Mouse (Mus musculus) midbrain, embryonic 16.5 days (tissue): ENCODE data around the gene Myo5c. TPM values are rescaled to one million over a fixed set of nuclear protein-coding genes. Genes with fewer than 3 reads are reported as not detected.

Source experiments
- ATAC-seq: fragments of 200-750 bp; cut with Nextera tagmentation; 2 replicates; pipeline ENCODE4 v1.8.0; 2017; ENCODE audit warnings: moderate TSS enrichment
- H3K27ac ChIP-seq: fragments of 300-500 bp; sonication (generic); 2 replicates; pipeline ENCODE4 v1.5.1; 2014; ENCODE audit warnings: mild to moderate bottlenecking, low read length, mixed read lengths
- H3K27me3 ChIP-seq: fragments of 300-500 bp; sonication (generic); 2 replicates; pipeline ENCODE4 v1.6.1; 2014; ENCODE audit warnings: low read depth, low read length, mixed read lengths; ENCODE audit not compliant: control insufficient read depth, insufficient read depth
- H3K36me3 ChIP-seq: fragments of 300-500 bp; sonication (generic); 2 replicates; pipeline ENCODE4 v1.6.1; 2014; ENCODE audit warnings: mild to moderate bottlenecking, low read length, moderate library complexity, mixed read lengths; ENCODE audit not compliant: control insufficient read depth, insufficient read depth
- H3K4me1 ChIP-seq: fragments of 300-500 bp; sonication (generic); 2 replicates; pipeline ENCODE4 v1.6.1; 2014; ENCODE audit warnings: mild to moderate bottlenecking, low read length, mixed read lengths; ENCODE audit not compliant: control insufficient read depth, insufficient read depth
- H3K4me2 ChIP-seq: fragments of 300-500 bp; sonication (generic); 2 replicates; pipeline ENCODE4 v1.6.1; 2014; ENCODE audit warnings: mild to moderate bottlenecking, low read length, mixed read lengths
- H3K4me3 ChIP-seq: fragments of 300-500 bp; sonication (generic); 2 replicates; pipeline ENCODE4 v1.5.1; 2014; ENCODE audit warnings: low read depth, mild to moderate bottlenecking, low read length, moderate library complexity, mixed read lengths
- H3K9ac ChIP-seq: fragments of 300-500 bp; sonication (generic); 2 replicates; pipeline ENCODE4 v1.6.1; 2014; ENCODE audit warnings: low read depth, low read length, mixed read lengths
- H3K9me3 ChIP-seq: fragments of 300-500 bp; sonication (generic); replicated peaks from 2 replicates; pipeline ENCODE4 v1.6.1; 2014; ENCODE audit warnings: mild to moderate bottlenecking, low read length, mixed read lengths; ENCODE audit not compliant: control insufficient read depth, poor library complexity, severe bottlenecking
- WGBS: fragments of 180-500 bp; shearing (Covaris S2); extraction: QIAGEN DNeasy Blood & Tissue Kit; methylation state at CpG from one replicate; pipeline ENCODE4 v1.1.7; 2014; 5-methylcytosine and 5-hydroxymethylcytosine counted together
- polyA plus RNA-seq: library from polyadenylated mRNA; unstranded; fragments of >200 nt; fragmentation: Nextera tagmentation; extraction: Ambion mirVana; gene quantifications from 2 replicates; pipeline ENCODE4 v1.2.1, GENCODE M21; 2015

Myo5c gene
- polyA plus RNA-seq, 1 experiment from 2014 or later, result 0.53 TPM

GRCm38 (mm10) chr9:75322099-75322885 is 90.5 kb downstream of the Myo5c start:
- H3K9ac ChIP-seq, result no peak overlapping the region
- H3K4me2 ChIP-seq, result no peak overlapping the region
- no peaks in the 10 kb centered on the region; the same call in 1 of the 2 replicates for H3K36me3 ChIP-seq
- no peak overlapping the region for H3K4me3 ChIP-seq
- WGBS, result 87% methylated on average over 13 of the region's 13 CpGs
- H3K27ac ChIP-seq, result no peak overlapping the region
- H3K9me3 ChIP-seq, result no peaks in the 10 kb centered on the region
- H3K4me1 ChIP-seq, result peaks cover 7% of the 10 kb centered on the region
- no peak for ATAC-seq
- H3K27me3 ChIP-seq, result no peaks in the 10 kb centered on the region

- H3K27me3 ChIP-seq, result no peaks in the 10 kb centered on the region
- no peaks in the 10 kb centered on the region for H3K9me3 ChIP-seq
- no peak overlapping the region for H3K4me3 ChIP-seq
- no peak for ATAC-seq
- 95% methylated on average over 3 of the region's 3 CpGs for WGBS
- no peaks in the 10 kb centered on the region for H3K4me1 ChIP-seq
- H3K4me2 ChIP-seq, result no peak overlapping the region
- H3K36me3 ChIP-seq, result peaks cover 6% of the 10 kb centered on the region; the same call in 1 of the 2 replicates
- H3K27ac ChIP-seq, result no peak overlapping the region
- no peak overlapping the region for H3K9ac ChIP-seq
These were observed 96.2 kb downstream of the Myo5c start for GRCm38 (mm10) chr9:75328047-75328446.

- Histone ChIP-seq H3K36me3 (peaks cover 15% of the 10 kb centered on the region), H3K27me3 (no peaks in the 10 kb centered on the region), H3K4me3 (no peak overlapping the region), H3K4me2 (no peak overlapping the region), H3K9me3 (no peaks in the 10 kb centered on the region), H3K27ac (no peak overlapping the region), H3K9ac (no peak overlapping the region), H3K4me1 (no peaks in the 10 kb centered on the region)
- no peak for ATAC-seq
- WGBS, result 83% methylated on average over 8 of the region's 8 CpGs
These were observed 99.0 kb downstream of the Myo5c start for GRCm38 (mm10) chr9:75330821-75331220.

DNA sequence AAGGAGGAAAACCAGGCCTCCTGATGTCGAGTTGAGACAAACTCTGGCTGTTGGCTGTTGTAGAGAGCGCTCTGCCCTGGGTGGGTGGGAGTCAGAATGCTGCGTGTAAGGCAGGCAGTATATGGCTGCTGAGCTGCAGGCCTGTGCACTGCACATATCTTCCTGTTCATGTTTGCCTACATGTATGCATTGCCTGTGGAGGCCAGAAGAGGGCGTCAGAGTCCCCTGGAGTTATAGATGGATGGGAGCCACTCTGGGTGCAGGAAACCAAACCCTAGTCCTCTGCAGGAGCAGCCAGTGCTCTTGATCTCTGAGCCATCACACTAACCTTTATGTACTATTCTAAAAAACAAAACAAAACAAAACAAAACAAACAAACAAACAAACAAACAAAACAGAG is 102.6 kb downstream of the Myo5c start:
- no peaks in the 10 kb centered on the region for H3K4me1 ChIP-seq
- no peaks in the 10 kb centered on the region for H3K27me3 ChIP-seq
- H3K4me3 ChIP-seq, result no peak overlapping the region
- no peaks in the 10 kb centered on the region for H3K9me3 ChIP-seq
- H3K27ac ChIP-seq, result no peak overlapping the region
- ATAC-seq, result no peak
- WGBS, result 85% methylated on average over 4 of the region's 4 CpGs
- H3K36me3 ChIP-seq, result peaks cover 35% of the 10 kb centered on the region
- no peak overlapping the region for H3K9ac ChIP-seq
- H3K4me2 ChIP-seq, result no peak overlapping the region

GRCm38 (mm10) chr9:75338016-75338415 is 106.2 kb downstream of the Myo5c start:
- peaks cover 48% of the 10 kb centered on the region for H3K36me3 ChIP-seq
- no peak overlapping the region for H3K4me2 ChIP-seq
- no peak overlapping the region for H3K27ac ChIP-seq
- no peak overlapping the region for H3K9ac ChIP-seq
- H3K9me3 ChIP-seq, result no peaks in the 10 kb centered on the region
- H3K27me3 ChIP-seq, result no peaks in the 10 kb centered on the region
- ATAC-seq, result no peak
- WGBS, result 92% methylated on average over 6 of the region's 6 CpGs
- no peak overlapping the region for H3K4me3 ChIP-seq
- no peaks in the 10 kb centered on the region for H3K4me1 ChIP-seq

GRCm38 (mm10) chr9:75342433-75342832 is 110.6 kb downstream of the Myo5c start:
- WGBS, result 89% methylated on average over 4 of the region's 4 CpGs
- Histone ChIP-seq H3K9ac (no peak overlapping the region), H3K4me2 (no peak overlapping the region), H3K27ac (no peak overlapping the region), H3K4me3 (no peak overlapping the region), H3K27me3 (no peaks in the 10 kb centered on the region), H3K4me1 (no peaks in the 10 kb centered on the region), H3K36me3 (peaks cover 43% of the 10 kb centered on the region), H3K9me3 (no peaks in the 10 kb centered on the region)
- no peak for ATAC-seq

GRCm38 (mm10) chr9:75347458-75347857 is 115.6 kb downstream of the Myo5c start, which contains the start of gene Bcl2l10:
Bcl2l10 (plus strand) TSS chr9:75347758.
- 93% methylated on average over 5 of the region's 5 CpGs for WGBS
- no peak within 1 kb of the TSS for H3K9ac ChIP-seq
- peaks cover 21% of the 10 kb centered on the region for H3K36me3 ChIP-seq
- H3K27me3 ChIP-seq, result no peaks in the 10 kb centered on the region
- no peaks in the 10 kb centered on the region for H3K9me3 ChIP-seq
- no peak for ATAC-seq
- H3K4me1 ChIP-seq, result no peaks in the 10 kb centered on the region
- H3K4me3 ChIP-seq, result no peak within 1 kb of the TSS
- no peak within 1 kb of the TSS for H3K27ac ChIP-seq
- H3K4me2 ChIP-seq, result no peak within 1 kb of the TSS

GRCm38 (mm10) chr9:75348066-75348465 is 116.2 kb downstream of the Myo5c start:
- no peak overlapping the region for H3K4me3 ChIP-seq
- no peaks in the 10 kb centered on the region for H3K4me1 ChIP-seq
- no peak overlapping the region for H3K9ac ChIP-seq
- ATAC-seq, result no peak
- no peaks in the 10 kb centered on the region for H3K27me3 ChIP-seq
- no peaks in the 10 kb centered on the region for H3K9me3 ChIP-seq
- 92% methylated on average over 17 of the region's 17 CpGs for WGBS
- no peak overlapping the region for H3K27ac ChIP-seq
- H3K4me2 ChIP-seq, result no peak overlapping the region
- peaks cover 17% of the 10 kb centered on the region for H3K36me3 ChIP-seq

DNA sequence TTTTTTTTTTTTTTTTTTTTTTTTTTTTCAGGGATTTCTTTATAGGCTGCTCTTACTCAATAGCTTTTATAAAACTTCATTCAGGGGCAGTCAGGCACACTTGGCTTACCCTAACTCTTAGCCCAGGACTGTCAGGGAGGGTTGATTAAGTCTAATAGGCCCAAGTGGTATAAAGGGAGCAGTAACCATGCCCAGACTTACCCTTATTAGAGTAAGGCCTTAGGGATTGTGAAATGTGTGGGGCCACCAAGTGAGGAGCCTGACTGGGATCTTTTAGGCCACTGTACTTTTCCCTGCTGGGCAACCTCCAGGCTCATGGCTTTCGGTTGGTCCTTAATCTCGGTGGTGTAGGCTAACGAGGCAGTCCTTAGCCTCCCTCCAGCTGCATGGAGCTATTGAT is 116.8 kb downstream of the Myo5c start:
- Histone ChIP-seq H3K27me3 (no peaks in the 10 kb centered on the region), H3K27ac (no peak overlapping the region), H3K9ac (no peak overlapping the region), H3K36me3 (peaks cover 13% of the 10 kb centered on the region), H3K4me2 (no peak overlapping the region), H3K9me3 (no peaks in the 10 kb centered on the region), H3K4me1 (no peaks in the 10 kb centered on the region), H3K4me3 (no peak overlapping the region)
- ATAC-seq, result no peak
- WGBS, result 57% methylated on average over 3 of the region's 3 CpGs
